Mouse (Mus musculus): ENCODE measurements around the gene Vsx2.
"Not testable (repeated sequence)": the region's sequence is repeated elsewhere in the genome, so short reads cannot be mapped to it uniquely, and the experiment has no call there.

Gene Vsx2

GRCm38 (mm10) chr12:84569336-84569970 lies at the start of gene Vsx2:
Gene Vsx2 (plus strand): TSS chr12:84569762.
- in situ Hi-C loops (cut with MboI, MseI) = no loop called here

- in situ Hi-C loops (cut with MboI, MseI) = no loop called here
These were observed 45.8 kb upstream of the Vsx2 start for GRCm38 (mm10) chr12:84523728-84524127.

- in situ Hi-C loops (cut with MboI, MseI) = no loop called here
These were observed 45.2 kb upstream of the Vsx2 start for GRCm38 (mm10) chr12:84524147-84525050.

- in situ Hi-C loops (cut with MboI, MseI) = no loop called here
These were observed 44.1 kb upstream of the Vsx2 start for GRCm38 (mm10) chr12:84525422-84525821.

- in situ Hi-C loops (cut with MboI, MseI) = no loop called here
These were observed 39.1 kb upstream of the Vsx2 start for GRCm38 (mm10) chr12:84530426-84530825.

GRCm38 (mm10) chr12:84531906-84532829 lies 37.4 kb upstream of the Vsx2 start:
- in situ Hi-C loops (cut with MboI, MseI) = no loop called here

GRCm38 (mm10) chr12:84532830-84533199 lies 36.7 kb upstream of the Vsx2 start:
- in situ Hi-C loops (cut with MboI, MseI) = no loop called here

GRCm38 (mm10) chr12:84533706-84534486 lies 35.7 kb upstream of the Vsx2 start:
- in situ Hi-C loops (cut with MboI, MseI) = no loop called here

GRCm38 (mm10) chr12:84539537-84539936 lies 30.0 kb upstream of the Vsx2 start:
- in situ Hi-C loops (cut with MboI, MseI) = not testable (repeated sequence)

- in situ Hi-C loops (cut with MboI, MseI) = no loop called here
These were observed 28.1 kb upstream of the Vsx2 start for GRCm38 (mm10) chr12:84541391-84541958.

GRCm38 (mm10) chr12:84546028-84546427 lies 23.5 kb upstream of the Vsx2 start:
- in situ Hi-C loops (cut with MboI, MseI) = no loop called here

GRCm38 (mm10) chr12:84546577-84547085 lies 22.9 kb upstream of the Vsx2 start:
- in situ Hi-C loops (cut with MboI, MseI) = no loop called here

- in situ Hi-C loops (cut with MboI, MseI) = no loop called here
These were observed 21.3 kb upstream of the Vsx2 start for GRCm38 (mm10) chr12:84548251-84548650.

- in situ Hi-C loops (cut with MboI, MseI) = no loop called here
These were observed 14.3 kb upstream of the Vsx2 start for GRCm38 (mm10) chr12:84555218-84555617.

- in situ Hi-C loops (cut with MboI, MseI) = no loop called here
These were observed 7.0 kb upstream of the Vsx2 start for GRCm38 (mm10) chr12:84562558-84562957.

GRCm38 (mm10) chr12:84567576-84567975 lies 2.0 kb upstream of the Vsx2 start:
- in situ Hi-C loops (cut with MboI, MseI) = no loop called here

GRCm38 (mm10) chr12:84569976-84570693 lies 573 bp downstream of the Vsx2 start:
- in situ Hi-C loops (cut with MboI, MseI) = no loop called here

GRCm38 (mm10) chr12:84570694-84571415 lies 1.3 kb downstream of the Vsx2 start:
- in situ Hi-C loops (cut with MboI, MseI) = no loop called here
